Mouse (Mus musculus): ENCODE data around the gene Abca7. TPM values are rescaled to one million over a fixed set of nuclear protein-coding genes. Genes with fewer than 3 reads are reported as not detected.
"Not testable (repeated sequence)": the region's sequence is repeated elsewhere in the genome, so short reads cannot be mapped to it uniquely, and the experiment has no call there.

The Abca7 gene
- 3.5 and 4.3 TPM in 2 replicates for polyA plus RNA-seq (2015; fragmentation: Nextera tagmentation; extraction: Ambion mirVana)

DNA sequence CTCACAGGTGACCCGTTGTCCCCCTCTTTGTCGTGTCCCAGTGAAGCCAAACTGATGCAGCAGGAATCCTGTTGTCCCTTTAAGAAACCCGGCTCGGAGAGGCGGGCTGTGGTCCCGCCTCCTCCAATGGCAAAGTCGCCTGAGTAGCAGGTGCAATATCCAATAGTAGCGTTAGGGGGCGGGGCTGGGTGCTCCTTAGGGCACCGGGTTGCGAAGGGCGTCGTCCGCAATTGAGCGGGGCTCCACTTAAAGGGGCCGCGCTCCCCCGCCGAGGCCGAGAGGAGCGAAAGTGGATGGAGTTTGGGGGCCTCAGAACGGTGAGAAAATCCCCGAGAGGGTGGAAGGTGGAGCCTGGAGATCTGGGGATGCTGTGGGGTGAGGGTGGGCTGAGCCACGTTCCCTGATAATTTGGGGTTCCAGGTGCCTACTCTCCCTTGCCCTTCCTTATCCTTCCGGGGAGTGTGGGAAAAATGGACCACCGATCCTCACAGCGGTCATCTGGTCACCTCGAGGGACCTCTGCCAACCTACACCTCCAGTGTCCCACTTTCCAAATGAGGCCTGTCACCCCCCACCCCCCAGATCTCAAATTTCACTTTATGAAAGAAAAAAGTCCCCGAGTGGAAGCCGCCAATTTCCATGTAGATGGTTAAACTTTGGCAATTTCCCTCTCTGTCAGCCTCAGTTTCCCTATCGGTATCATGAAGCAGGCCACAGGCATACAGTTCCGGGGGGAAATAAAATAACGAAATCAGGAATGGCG lies at the start of gene Abca7:
Gene Abca7, plus strand, starts transcription at position 223 of the 762 bp plus-strand sequence.
- whole genome bisulfite sequencing = under 1% methylated on average over 34 of the region's 34 CpGs
- Histone ChIP-seq H3K36me3 (peaks cover 42% of the 10 kb centered on the region), H3K27ac (peak within 1 kb of the TSS; percentile 74), H3K4me2 (peak within 1 kb of the TSS; percentile 95), H3K4me1 (peaks cover 24% of the 10 kb centered on the region), H3K9ac (peak within 1 kb of the TSS; percentile 49), H3K27me3 (peaks cover 3% of the 10 kb centered on the region), H3K4me3 (peak within 1 kb of the TSS; percentile 60), H3K9me3 (no peaks in the 10 kb centered on the region)
- peak; percentile 79 for ATAC-seq (ENCODE audit: borderline replicate concordance, extremely low read depth, low FRiP score, low TSS enrichment)

GRCm38 (mm10) chr10:79946752-79947322 lies 49.5 kb upstream of the Abca7 start:
- Histone ChIP-seq H3K27ac (peak overlapping the region; percentile 90), H3K4me2 (peak overlapping the region; percentile 27; the same call in 1 of the 2 replicates), H3K9me3 (no peaks in the 10 kb centered on the region), H3K36me3 (peaks cover 34% of the 10 kb centered on the region), H3K4me3 (no peak overlapping the region), H3K4me1 (peaks cover 37% of the 10 kb centered on the region), H3K9ac (no peak overlapping the region), H3K27me3 (no peaks in the 10 kb centered on the region)
- WGBS = 27% methylated on average over 7 of the region's 7 CpGs
- no peak for ATAC-seq (ENCODE audit: borderline replicate concordance, extremely low read depth, low FRiP score, low TSS enrichment)

- H3K36me3 ChIP-seq = peaks cover 29% of the 10 kb centered on the region
Observed at GRCm38 (mm10) chr10:79947502-79947901, 48.8 kb upstream of the Abca7 start.

DNA sequence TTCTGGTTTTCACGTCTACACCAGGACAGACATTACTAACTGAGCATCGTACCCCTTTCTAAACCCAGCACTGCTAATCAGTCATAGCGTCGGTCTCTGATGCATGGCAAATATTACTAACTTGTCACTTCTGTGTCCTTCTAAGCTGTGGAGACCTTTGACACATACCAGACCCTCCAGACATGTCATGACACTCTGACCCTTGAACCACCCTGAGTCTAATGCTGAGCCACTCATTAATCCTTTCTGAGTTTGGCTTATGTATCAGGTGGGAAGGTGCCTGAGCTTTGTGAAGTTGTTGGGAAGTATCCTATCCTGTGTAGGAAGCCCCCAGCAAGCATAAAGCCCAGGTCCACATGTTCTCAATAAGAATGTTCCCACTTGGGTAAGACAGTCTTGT lies 46.4 kb upstream of the Abca7 start:
- 79% methylated on average over 4 of the region's 4 CpGs for WGBS
- no peak for ATAC-seq (ENCODE audit: borderline replicate concordance, extremely low read depth, low FRiP score, low TSS enrichment)
- Histone ChIP-seq H3K36me3 (peaks cover 40% of the 10 kb centered on the region), H3K27me3 (no peaks in the 10 kb centered on the region), H3K4me3 (no peak overlapping the region), H3K4me2 (no peak overlapping the region), H3K27ac (no peak overlapping the region), H3K9ac (no peak overlapping the region), H3K4me1 (peaks cover 29% of the 10 kb centered on the region), H3K9me3 (no peaks in the 10 kb centered on the region)

More at GRCm38 (mm10) chr10:79947502-79947901, 48.8 kb upstream of the Abca7 start:
- Histone ChIP-seq H3K4me1 (peaks cover 37% of the 10 kb centered on the region), H3K4me3 (no peak overlapping the region), H3K27me3 (no peaks in the 10 kb centered on the region), H3K4me2 (no peak overlapping the region), H3K9ac (no peak overlapping the region), H3K9me3 (no peaks in the 10 kb centered on the region), H3K27ac (0 out of 2 replicates have a peak overlapping the region, but pooled peaks have one; percentile 90)
- WGBS = 61% methylated on average over 6 of the region's 6 CpGs
- no peak for ATAC-seq (ENCODE audit: borderline replicate concordance, extremely low read depth, low FRiP score, low TSS enrichment)

GRCm38 (mm10) chr10:79950661-79951060 lies 45.6 kb upstream of the Abca7 start:
- Histone ChIP-seq H3K27me3 (no peaks in the 10 kb centered on the region), H3K4me2 (no peak overlapping the region), H3K4me1 (peaks cover 21% of the 10 kb centered on the region), H3K27ac (no peak overlapping the region), H3K4me3 (no peak overlapping the region), H3K9me3 (no peaks in the 10 kb centered on the region), H3K36me3 (peaks cover 40% of the 10 kb centered on the region), H3K9ac (no peak overlapping the region)
- 83% methylated on average over 18 of the region's 18 CpGs for WGBS
- no peak for ATAC-seq (ENCODE audit: borderline replicate concordance, extremely low read depth, low FRiP score, low TSS enrichment)

DNA sequence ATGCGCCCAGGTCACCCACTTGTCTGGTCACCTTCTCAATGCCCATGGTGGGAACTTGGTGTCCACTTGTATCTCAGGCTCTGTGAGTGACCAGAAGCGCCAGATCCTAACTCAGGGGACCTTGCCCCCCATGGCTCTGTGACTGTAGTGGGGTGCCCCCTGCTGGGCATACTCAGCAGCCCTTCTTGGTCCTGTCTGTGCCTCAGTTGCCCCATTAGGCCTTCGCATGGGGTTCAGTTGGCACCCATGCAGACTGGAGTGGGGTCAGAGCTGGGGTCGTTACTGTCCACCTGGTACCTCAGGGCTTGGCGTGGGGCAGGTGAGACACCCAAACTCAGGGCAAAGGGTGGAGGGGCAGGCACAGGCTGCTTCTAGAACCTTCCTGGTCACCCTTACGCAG lies 42.3 kb upstream of the Abca7 start:
- Histone ChIP-seq H3K9ac (no peak overlapping the region), H3K27ac (no peak overlapping the region), H3K36me3 (peaks cover 39% of the 10 kb centered on the region), H3K4me1 (peaks cover 11% of the 10 kb centered on the region; the same call in 1 of the 2 replicates), H3K4me3 (no peak overlapping the region), H3K27me3 (no peaks in the 10 kb centered on the region), H3K4me2 (no peak overlapping the region), H3K9me3 (no peaks in the 10 kb centered on the region)
- WGBS = 85% methylated on average over 6 of the region's 6 CpGs
- ATAC-seq (ENCODE audit: borderline replicate concordance, extremely low read depth, low FRiP score, low TSS enrichment) = no peak

GRCm38 (mm10) chr10:79955691-79956090 lies 40.6 kb upstream of the Abca7 start:
- H3K4me1 ChIP-seq = peaks cover 14% of the 10 kb centered on the region
- no peaks in the 10 kb centered on the region for H3K9me3 ChIP-seq
- H3K27me3 ChIP-seq = no peaks in the 10 kb centered on the region
- no peak overlapping the region for H3K27ac ChIP-seq
- 63% methylated on average over 9 of the region's 9 CpGs for whole genome bisulfite sequencing
- no peak overlapping the region for H3K4me2 ChIP-seq
- H3K36me3 ChIP-seq = peaks cover 23% of the 10 kb centered on the region
- H3K9ac ChIP-seq = no peak overlapping the region
- no peak overlapping the region for H3K4me3 ChIP-seq
- no peak for ATAC-seq (ENCODE audit: borderline replicate concordance, extremely low read depth, low FRiP score, low TSS enrichment)

DNA sequence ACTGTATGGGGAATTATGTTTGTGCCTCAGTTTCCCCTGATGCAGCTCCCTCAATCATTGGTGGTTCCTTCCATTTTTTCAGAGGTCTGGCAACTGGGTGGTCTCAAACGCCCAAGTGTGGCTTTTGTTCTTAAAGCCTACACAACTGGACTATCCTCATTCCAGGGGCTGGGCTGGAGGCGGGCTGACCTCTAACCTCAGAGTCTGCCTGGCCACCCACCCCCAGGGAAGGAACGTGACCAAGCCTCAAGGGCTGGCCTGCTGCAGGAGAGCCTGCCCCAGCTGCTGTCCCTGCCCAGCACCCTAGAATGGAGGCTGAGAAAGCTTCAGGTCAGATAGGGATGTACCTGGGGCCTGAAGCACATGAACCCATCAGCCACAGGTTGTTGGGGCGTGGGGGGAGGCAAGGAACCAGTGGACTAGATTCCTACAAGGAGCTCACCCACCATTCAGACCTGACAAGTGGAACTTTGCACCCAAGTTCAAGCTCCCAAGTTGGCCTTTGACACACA lies 39.6 kb upstream of the Abca7 start:
- Histone ChIP-seq H3K4me1 (peaks cover 23% of the 10 kb centered on the region), H3K9ac (no peak overlapping the region), H3K27me3 (no peaks in the 10 kb centered on the region), H3K4me2 (no peak overlapping the region), H3K4me3 (no peak overlapping the region), H3K9me3 (no peaks in the 10 kb centered on the region), H3K27ac (no peak overlapping the region), H3K36me3 (peaks cover 17% of the 10 kb centered on the region)
- ATAC-seq (ENCODE audit: borderline replicate concordance, extremely low read depth, low FRiP score, low TSS enrichment) = no peak
- WGBS = 31% methylated on average over 4 of the region's 4 CpGs

- WGBS = 15% methylated on average over 21 of the region's 21 CpGs
- no peak overlapping the region for H3K9ac ChIP-seq
- peak overlapping the region; percentile 29; the same call in 1 of the 2 replicates for H3K4me2 ChIP-seq
Observed at GRCm38 (mm10) chr10:79958140-79958816, 38.0 kb upstream of the Abca7 start.

GRCm38 (mm10) chr10:79959412-79959811 lies 36.9 kb upstream of the Abca7 start:
- Histone ChIP-seq H3K4me1 (peaks cover 23% of the 10 kb centered on the region), H3K36me3 (peaks cover 29% of the 10 kb centered on the region), H3K4me2 (peak overlapping the region; percentile 75), H3K4me3 (peak overlapping the region; percentile 98)
- H3K9me3 ChIP-seq; H3K9ac ChIP-seq; H3K27me3 ChIP-seq; ATAC-seq (ENCODE audit: borderline replicate concordance, extremely low read depth, low FRiP score, low TSS enrichment); H3K27ac ChIP-seq: not testable (repeated sequence)
- WGBS = 39% methylated on average over 8 of the region's 10 CpGs

More at GRCm38 (mm10) chr10:79958140-79958816, 38.0 kb upstream of the Abca7 start:
- Histone ChIP-seq H3K27ac (no peak overlapping the region), H3K9me3 (no peaks in the 10 kb centered on the region), H3K27me3 (no peaks in the 10 kb centered on the region), H3K4me3 (no peak overlapping the region), H3K36me3 (peaks cover 21% of the 10 kb centered on the region), H3K4me1 (peaks cover 23% of the 10 kb centered on the region)
- no peak for ATAC-seq (ENCODE audit: borderline replicate concordance, extremely low read depth, low FRiP score, low TSS enrichment)

DNA sequence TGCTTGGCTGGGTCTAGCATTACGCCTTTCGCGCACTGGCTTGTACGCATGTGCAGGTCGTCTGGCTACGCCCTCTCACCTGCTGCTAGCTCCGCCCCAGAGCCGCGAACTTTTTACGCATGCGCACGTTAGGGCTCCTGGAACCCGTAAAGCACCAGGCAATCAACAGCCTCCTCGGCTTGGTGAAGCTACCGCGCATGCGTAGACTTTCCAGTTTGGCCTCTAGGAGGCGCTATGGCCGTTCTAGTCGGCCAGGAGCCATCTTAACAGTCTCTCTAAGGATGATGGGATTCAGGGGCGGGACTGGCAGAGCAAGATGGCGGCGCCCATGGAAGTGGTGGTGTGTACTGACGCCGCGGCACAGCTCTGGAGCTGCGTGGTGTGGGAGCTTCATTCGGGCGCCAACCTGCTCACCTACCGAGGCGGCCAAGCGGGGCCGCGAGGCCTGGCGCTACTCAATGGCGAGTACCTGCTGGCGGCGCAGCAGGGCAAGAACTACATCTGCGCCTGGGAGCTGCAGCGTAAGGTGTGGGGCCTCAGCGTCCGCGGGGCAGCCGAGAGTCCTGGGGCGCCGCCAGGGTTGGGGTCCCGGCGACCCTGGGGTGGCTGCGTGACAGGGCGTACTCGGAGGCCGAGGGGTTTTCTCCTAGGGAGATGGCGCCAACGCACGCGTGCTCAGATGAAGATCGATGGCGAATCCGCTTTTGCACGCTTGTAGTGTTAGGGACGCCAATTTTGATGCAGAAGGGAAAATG lies 36.3 kb upstream of the Abca7 start, which contains the start of gene Wdr18:
Gene Wdr18, plus strand, starts transcription at position 306 of the 755 bp plus-strand sequence.
- H3K4me3 ChIP-seq = peak within 1 kb of the TSS; percentile 98
- peaks cover 23% of the 10 kb centered on the region for H3K4me1 ChIP-seq
- ATAC-seq (ENCODE audit: borderline replicate concordance, extremely low read depth, low FRiP score, low TSS enrichment) = peak; percentile 95
- no peaks in the 10 kb centered on the region for H3K27me3 ChIP-seq
- H3K9ac ChIP-seq = peak within 1 kb of the TSS; percentile 94
- peak within 1 kb of the TSS; percentile 65 for H3K27ac ChIP-seq
- H3K4me2 ChIP-seq = peak within 1 kb of the TSS; percentile 75
- under 1% methylated on average over 61 of the region's 61 CpGs for whole genome bisulfite sequencing
- H3K9me3 ChIP-seq = no peaks in the 10 kb centered on the region
- H3K36me3 ChIP-seq = peaks cover 35% of the 10 kb centered on the region

Measured in lung, embryonic 15.5 days (tissue).